Mouse (Mus musculus) ES-E14 (cell line): ENCODE results near the gene Fyco1.

ENCODE experiments used
- CHD2 ChIP-seq: IDR thresholded peaks from 2 replicates; pipeline ENCODE4 v1.6.1; 2014; ENCODE audit warnings: mild to moderate bottlenecking, low read depth, low read length, inconsistent platforms
- HCFC1 ChIP-seq: IDR thresholded peaks from 2 replicates; pipeline ENCODE4 v1.6.1; 2012; ENCODE audit warnings: low read length, inconsistent platforms, borderline replicate concordance; ENCODE audit not compliant: insufficient read depth
- ZC3H11A ChIP-seq: IDR thresholded peaks from 2 replicates; pipeline ENCODE4 v1.6.1; 2012; ENCODE audit warnings: low read depth, mild to moderate bottlenecking, inconsistent platforms, low read length, borderline replicate concordance
- ZNF384 ChIP-seq: IDR thresholded peaks from 2 replicates; pipeline ENCODE4 v1.6.1; 2012; ENCODE audit warnings: low read depth, low read length, inconsistent platforms

GRCm38 (mm10) chr9:123814821-123815220, 36.9 kb downstream of the Fyco1 start:
- no peak for TF ChIP-seq ZNF384
- no peak for TF ChIP-seq CHD2
- no peak for TF ChIP-seq HCFC1
- TF ChIP-seq ZC3H11A, result no peak
